Mouse (Mus musculus): ENCODE data around the gene 1700001C02Rik. TPM values are rescaled to one million over a fixed set of nuclear protein-coding genes. Genes with fewer than 3 reads are reported as not detected.
A peak's percentile ranks its signal among the peaks of the same experiment; 100 is the strongest.

The 1700001C02Rik gene
- polyA plus RNA-seq (2015; fragmentation: Nextera tagmentation; extraction: Ambion mirVana), result 1.8 and 1.9 TPM in 2 replicates

DNA sequence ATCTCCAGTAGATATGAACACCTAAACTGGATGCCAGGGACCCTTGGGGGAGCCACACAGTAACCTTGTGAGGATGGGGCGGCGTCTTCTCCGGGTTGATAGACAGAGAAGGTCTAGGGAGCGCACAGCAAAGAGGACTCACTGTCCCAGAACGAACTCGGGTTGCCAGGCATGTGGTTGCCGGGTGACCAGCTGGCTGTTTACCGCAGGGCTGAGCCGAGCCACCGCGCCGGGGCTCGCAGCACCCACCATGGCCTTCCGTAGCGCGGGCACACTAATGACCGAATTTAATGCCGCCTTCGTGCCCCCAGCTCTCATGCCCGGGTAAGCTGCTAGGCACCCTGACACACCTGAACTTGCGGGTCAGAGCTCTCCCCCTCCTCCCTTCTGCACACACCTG, at the start of gene 1700001C02Rik:
TSS of gene 1700001C02Rik (plus strand) at position 187 of the 400 bp plus-strand sequence.
- 11% methylated on average over 21 of the region's 21 CpGs for WGBS
- ATAC-seq, result peak; percentile 55; the same call in 1 of the 2 replicates
- peak within 1 kb of the TSS; percentile 60 for H3K9ac ChIP-seq (ENCODE audit: low read depth, low read length)
- peak within 1 kb of the TSS; percentile 37 for H3K4me3 ChIP-seq (ENCODE audit: low read length)
- H3K27ac ChIP-seq (ENCODE audit: low read depth, low read length), result 0 out of 2 replicates have a peak within 1 kb of the TSS, but pooled peaks have one; percentile 29
- H3K27me3 ChIP-seq (replicated peaks; ENCODE audit: control insufficient read depth, insufficient read depth, low read length), result no peaks in the 10 kb centered on the region; the same call in 1 of the 2 replicates
- no peaks in the 10 kb centered on the region for H3K9me3 ChIP-seq (ENCODE audit: control insufficient read depth, low read length)
- no peaks in the 10 kb centered on the region for H3K36me3 ChIP-seq (ENCODE audit: control insufficient read depth, insufficient read depth, low read length)
- peak within 1 kb of the TSS; percentile 80 for H3K4me2 ChIP-seq (ENCODE audit: low read length)
- peaks cover 29% of the 10 kb centered on the region for H3K4me1 ChIP-seq (ENCODE audit: control insufficient read depth, insufficient read depth, low read depth, low read length)

GRCm38 (mm10) chr5:30416665-30417064, 49.2 kb upstream of the 1700001C02Rik start:
- H3K27ac ChIP-seq (ENCODE audit: low read depth, low read length), result no peak overlapping the region
- no peak overlapping the region for H3K4me2 ChIP-seq (ENCODE audit: low read length)
- 23% methylated on average over 5 of the region's 5 CpGs for WGBS
- H3K4me1 ChIP-seq (ENCODE audit: control insufficient read depth, insufficient read depth, low read depth, low read length), result peaks cover 4% of the 10 kb centered on the region
- H3K9me3 ChIP-seq (ENCODE audit: control insufficient read depth, low read length), result no peaks in the 10 kb centered on the region
- H3K36me3 ChIP-seq (ENCODE audit: control insufficient read depth, insufficient read depth, low read length), result no peaks in the 10 kb centered on the region
- no peak overlapping the region for H3K4me3 ChIP-seq (ENCODE audit: low read length)
- no peaks in the 10 kb centered on the region for H3K27me3 ChIP-seq (replicated peaks; ENCODE audit: control insufficient read depth, insufficient read depth, low read length)
- no peak overlapping the region for H3K9ac ChIP-seq (ENCODE audit: low read depth, low read length)
- 0 out of 2 replicates have a peak, but pooled peaks have one; percentile 17 for ATAC-seq

- peak; percentile 10; the same call in 1 of the 2 replicates for ATAC-seq
- H3K4me1 ChIP-seq (ENCODE audit: control insufficient read depth, insufficient read depth, low read depth, low read length), result peaks cover 8% of the 10 kb centered on the region
- no peaks in the 10 kb centered on the region for H3K36me3 ChIP-seq (ENCODE audit: control insufficient read depth, insufficient read depth, low read length)
- WGBS, result 73% methylated on average over 4 of the region's 4 CpGs
- no peaks in the 10 kb centered on the region for H3K27me3 ChIP-seq (replicated peaks; ENCODE audit: control insufficient read depth, insufficient read depth, low read length)
- H3K9me3 ChIP-seq (ENCODE audit: control insufficient read depth, low read length), result no peaks in the 10 kb centered on the region
- H3K9ac ChIP-seq (ENCODE audit: low read depth, low read length), result no peak overlapping the region
- no peak overlapping the region for H3K4me3 ChIP-seq (ENCODE audit: low read length)
- H3K4me2 ChIP-seq (ENCODE audit: low read length), result no peak overlapping the region
- no peak overlapping the region for H3K27ac ChIP-seq (ENCODE audit: low read depth, low read length)
Observed at GRCm38 (mm10) chr5:30423121-30423520, 42.7 kb upstream of the 1700001C02Rik start.

DNA sequence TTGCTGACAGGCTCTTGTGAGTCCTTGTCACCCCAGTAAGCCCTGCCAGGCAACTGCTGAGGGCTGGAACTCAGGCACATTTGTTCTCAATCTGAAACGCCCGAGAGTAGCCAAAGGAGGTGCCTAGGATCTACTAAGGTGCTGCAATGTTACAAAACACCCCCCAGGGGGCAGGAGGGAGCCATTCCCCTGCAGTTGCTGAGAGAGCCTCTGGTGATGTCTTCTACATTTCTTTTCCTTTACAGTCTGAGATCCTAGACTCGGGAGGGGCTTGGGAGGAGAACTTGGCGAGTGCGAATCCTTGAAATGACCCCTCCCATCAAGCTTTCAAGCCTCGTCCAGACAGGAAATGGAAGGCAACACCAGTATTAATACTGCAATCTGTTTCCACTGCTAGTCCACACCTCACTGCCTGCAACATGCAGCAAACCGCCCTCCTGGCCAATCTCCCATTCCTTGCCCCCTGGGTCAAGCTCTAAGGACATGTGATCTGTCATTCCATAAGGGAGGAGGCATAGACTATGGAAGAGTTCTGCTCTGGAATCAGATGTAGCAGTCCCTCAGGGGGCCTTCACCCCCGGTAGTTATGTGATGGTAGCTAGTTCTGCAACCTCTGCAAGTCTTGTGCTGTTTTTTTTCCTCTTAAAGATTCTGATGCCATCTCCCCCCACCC, 42.1 kb upstream of the 1700001C02Rik start:
- Histone ChIP-seq H3K27me3 (replicated peaks; ENCODE audit: control insufficient read depth, insufficient read depth, low read length) (no peaks in the 10 kb centered on the region), H3K9ac (ENCODE audit: low read depth, low read length) (no peak overlapping the region)
- WGBS, result 22% methylated on average over 8 of the region's 8 CpGs

GRCm38 (mm10) chr5:30427406-30427805, 38.4 kb upstream of the 1700001C02Rik start:
- 88% methylated on average over 6 of the region's 6 CpGs for WGBS
- H3K27ac ChIP-seq (ENCODE audit: low read depth, low read length), result no peak overlapping the region
- H3K9ac ChIP-seq (ENCODE audit: low read depth, low read length), result no peak overlapping the region
- no peak overlapping the region for H3K4me3 ChIP-seq (ENCODE audit: low read length)
- H3K4me2 ChIP-seq (ENCODE audit: low read length), result no peak overlapping the region
- no peaks in the 10 kb centered on the region for H3K36me3 ChIP-seq (ENCODE audit: control insufficient read depth, insufficient read depth, low read length)
- no peak for ATAC-seq
- H3K4me1 ChIP-seq (ENCODE audit: control insufficient read depth, insufficient read depth, low read depth, low read length), result peaks cover 8% of the 10 kb centered on the region
- H3K27me3 ChIP-seq (replicated peaks; ENCODE audit: control insufficient read depth, insufficient read depth, low read length), result no peaks in the 10 kb centered on the region
- H3K9me3 ChIP-seq (ENCODE audit: control insufficient read depth, low read length), result no peaks in the 10 kb centered on the region

More for the DNA sequence above, 42.1 kb upstream of the 1700001C02Rik start:
- Histone ChIP-seq H3K4me2 (ENCODE audit: low read length) (no peak overlapping the region), H3K9me3 (ENCODE audit: control insufficient read depth, low read length) (no peaks in the 10 kb centered on the region), H3K4me3 (ENCODE audit: low read length) (no peak overlapping the region), H3K36me3 (ENCODE audit: control insufficient read depth, insufficient read depth, low read length) (no peaks in the 10 kb centered on the region), H3K4me1 (ENCODE audit: control insufficient read depth, insufficient read depth, low read depth, low read length) (peaks cover 8% of the 10 kb centered on the region), H3K27ac (ENCODE audit: low read depth, low read length) (no peak overlapping the region)
- ATAC-seq, result peak; percentile 79

- Histone ChIP-seq H3K4me1 (ENCODE audit: control insufficient read depth, insufficient read depth, low read depth, low read length) (no peaks in the 10 kb centered on the region), H3K4me3 (ENCODE audit: low read length) (no peak overlapping the region), H3K9me3 (ENCODE audit: control insufficient read depth, low read length) (no peaks in the 10 kb centered on the region), H3K27me3 (replicated peaks; ENCODE audit: control insufficient read depth, insufficient read depth, low read length) (no peaks in the 10 kb centered on the region), H3K36me3 (ENCODE audit: control insufficient read depth, insufficient read depth, low read length) (no peaks in the 10 kb centered on the region), H3K27ac (ENCODE audit: low read depth, low read length) (no peak overlapping the region), H3K9ac (ENCODE audit: low read depth, low read length) (no peak overlapping the region), H3K4me2 (ENCODE audit: low read length) (no peak overlapping the region)
- 44% methylated on average over 2 of the region's 2 CpGs for whole genome bisulfite sequencing
- ATAC-seq, result no peak
Observed at GRCm38 (mm10) chr5:30438931-30439330, 26.9 kb upstream of the 1700001C02Rik start.

DNA sequence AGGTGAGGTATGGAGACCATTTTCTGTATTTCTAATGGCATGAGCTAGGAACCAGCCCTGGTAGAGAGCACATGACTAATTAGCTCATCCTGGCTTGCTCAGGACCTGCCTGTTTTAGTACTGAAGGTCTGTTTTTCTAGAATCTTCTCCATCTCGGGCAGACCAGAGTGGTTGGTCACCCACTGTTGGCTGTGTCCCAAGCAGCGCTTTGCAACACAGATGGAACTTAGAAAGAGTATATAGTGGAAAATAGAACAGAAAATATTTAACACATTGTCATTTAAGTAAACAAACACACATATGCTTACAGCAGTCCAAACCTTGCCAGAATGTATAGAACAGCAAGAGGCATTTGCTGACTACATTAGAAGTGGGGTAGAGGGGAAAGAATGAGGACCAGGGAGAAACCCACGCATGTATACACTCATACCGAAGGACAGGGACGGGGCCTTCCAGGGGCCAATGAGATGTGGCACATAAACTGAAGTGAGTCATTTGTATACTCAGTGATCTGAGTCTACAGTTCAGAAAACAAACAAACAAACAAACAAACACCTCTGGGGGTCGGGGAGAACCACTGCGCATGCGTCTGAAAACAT, 25.4 kb upstream of the 1700001C02Rik start:
- 86% methylated on average over 8 of the region's 8 CpGs for WGBS
- ATAC-seq, result no peak
- Histone ChIP-seq H3K36me3 (ENCODE audit: control insufficient read depth, insufficient read depth, low read length) (no peaks in the 10 kb centered on the region), H3K4me1 (ENCODE audit: control insufficient read depth, insufficient read depth, low read depth, low read length) (no peaks in the 10 kb centered on the region), H3K27me3 (replicated peaks; ENCODE audit: control insufficient read depth, insufficient read depth, low read length) (no peaks in the 10 kb centered on the region), H3K9me3 (ENCODE audit: control insufficient read depth, low read length) (no peaks in the 10 kb centered on the region), H3K9ac (ENCODE audit: low read depth, low read length) (no peak overlapping the region), H3K27ac (ENCODE audit: low read depth, low read length) (no peak overlapping the region), H3K4me2 (ENCODE audit: low read length) (no peak overlapping the region), H3K4me3 (ENCODE audit: low read length) (no peak overlapping the region)

DNA sequence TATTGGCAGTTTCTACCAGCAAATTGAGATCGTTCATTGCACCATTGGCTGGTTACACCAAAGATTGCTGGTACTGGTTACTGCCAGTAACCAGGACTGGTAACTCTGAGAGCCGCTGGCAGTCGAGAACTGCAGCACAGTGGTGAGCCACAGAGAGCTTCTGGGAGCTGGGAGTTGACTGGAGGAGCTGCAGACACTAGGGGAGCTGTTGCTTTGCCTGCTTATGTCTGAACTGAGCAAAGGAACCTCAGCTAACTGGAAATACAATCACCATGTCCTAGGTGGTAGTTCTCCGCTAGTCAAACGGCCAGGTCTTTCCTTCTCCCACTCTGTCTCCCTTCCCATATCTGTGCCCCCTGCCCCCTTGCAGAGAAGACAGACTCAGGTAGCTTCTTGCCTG, 23.7 kb upstream of the 1700001C02Rik start:
- ATAC-seq, result no peak
- H3K36me3 ChIP-seq (ENCODE audit: control insufficient read depth, insufficient read depth, low read length), result no peaks in the 10 kb centered on the region
- no peak overlapping the region for H3K27ac ChIP-seq (ENCODE audit: low read depth, low read length)
- no peak overlapping the region for H3K9ac ChIP-seq (ENCODE audit: low read depth, low read length)
- H3K4me2 ChIP-seq (ENCODE audit: low read length), result no peak overlapping the region
- no peaks in the 10 kb centered on the region for H3K9me3 ChIP-seq (ENCODE audit: control insufficient read depth, low read length)
- no peaks in the 10 kb centered on the region for H3K27me3 ChIP-seq (replicated peaks; ENCODE audit: control insufficient read depth, insufficient read depth, low read length)
- H3K4me3 ChIP-seq (ENCODE audit: low read length), result no peak overlapping the region
- 73% methylated on average over 5 of the region's 5 CpGs for WGBS
- no peaks in the 10 kb centered on the region for H3K4me1 ChIP-seq (ENCODE audit: control insufficient read depth, insufficient read depth, low read depth, low read length)

GRCm38 (mm10) chr5:30444327-30444895, 21.4 kb upstream of the 1700001C02Rik start:
- ATAC-seq, result peak; percentile 76
- no peaks in the 10 kb centered on the region for H3K27me3 ChIP-seq (replicated peaks; ENCODE audit: control insufficient read depth, insufficient read depth, low read length)
- no peak overlapping the region for H3K4me2 ChIP-seq (ENCODE audit: low read length)
- no peak overlapping the region for H3K9ac ChIP-seq (ENCODE audit: low read depth, low read length)
- no peaks in the 10 kb centered on the region; the same call in 1 of the 2 replicates for H3K9me3 ChIP-seq (ENCODE audit: control insufficient read depth, low read length)
- no peaks in the 10 kb centered on the region for H3K4me1 ChIP-seq (ENCODE audit: control insufficient read depth, insufficient read depth, low read depth, low read length)
- no peaks in the 10 kb centered on the region for H3K36me3 ChIP-seq (ENCODE audit: control insufficient read depth, insufficient read depth, low read length)
- H3K4me3 ChIP-seq (ENCODE audit: low read length), result no peak overlapping the region
- no peak overlapping the region for H3K27ac ChIP-seq (ENCODE audit: low read depth, low read length)
- WGBS, result 65% methylated on average over 13 of the region's 13 CpGs
